Mouse (Mus musculus) kidney, adult 2 months (tissue): ENCODE measurements at regions not wholly inside any gene's neighbourhood (a gene's known extent, or its start where the extent isn't known, plus 50 kb on each side); places are given as distances from the start of the nearest gene placed in this dataset.

ENCODE experiments used
- DNase-seq: peaks from one replicate; pipeline ENCODE4 v3.0.0; 2021
- H3K27ac ChIP-seq: fragments of 200-500 bp; 2 replicates; pipeline ENCODE4 v1.5.1; 2012; ENCODE audit warnings: low read depth, low read length, control low read depth, inconsistent platforms; ENCODE audit not compliant: insufficient read depth
- H3K27me3 ChIP-seq: fragments of 200-500 bp; replicated peaks from 2 replicates; pipeline ENCODE4 v1.6.1; 2012; ENCODE audit warnings: mild to moderate bottlenecking, moderate library complexity, low read length, inconsistent platforms; ENCODE audit not compliant: control insufficient read depth, insufficient read depth
- H3K36me3 ChIP-seq: fragments of 200-500 bp; 2 replicates; pipeline ENCODE4 v1.6.1; 2012; ENCODE audit warnings: mild to moderate bottlenecking, moderate library complexity, low read length, inconsistent platforms; ENCODE audit not compliant: control insufficient read depth, insufficient read depth
- H3K4me1 ChIP-seq: fragments of 200-500 bp; 2 replicates; pipeline ENCODE4 v1.6.1; 2011; ENCODE audit warnings: low read length; ENCODE audit not compliant: control insufficient read depth, insufficient read depth
- H3K4me3 ChIP-seq: fragments of 200-500 bp; 2 replicates; pipeline ENCODE4 v1.5.1; 2011; ENCODE audit warnings: mild to moderate bottlenecking, low read depth, low read length, control low read depth; ENCODE audit not compliant: insufficient read depth
- CTCF ChIP-seq: fragments of 200-500 bp; conservative IDR thresholded peaks from 2 replicates; pipeline ENCODE4 v1.5.1; 2011; ENCODE audit warnings: low read depth, mild to moderate bottlenecking, control low read depth, low read length, moderate library complexity, mixed read lengths; ENCODE audit not compliant: insufficient read depth, insufficient read length
- POLR2A ChIP-seq: fragments of 200-500 bp; IDR thresholded peaks from one replicate; pipeline ENCODE4 v1.6.1; 2011; ENCODE audit warnings: low read depth, low read length, control low read depth
- WGBS: fragments of 180-500 bp; shearing (Covaris S2); methylation state at CpG from one replicate; pipeline ENCODE4 v1.1.7; 2018; 5-methylcytosine and 5-hydroxymethylcytosine counted together

GRCm38 (mm10) chr5:120339162-120339561 is 92.3 kb upstream of the Lhx5 start:
- no peak overlapping the region for H3K4me3 ChIP-seq
- TF ChIP-seq CTCF (no peak), POLR2A (no peak)

GRCm38 (mm10) chr5:120340696-120341231 is 90.7 kb upstream of the Lhx5 start:
- peak; percentile 4 for DNase-seq
- WGBS: 38% methylated on average over 3 of the region's 3 CpGs
- H3K27me3 ChIP-seq: no peaks in the 10 kb centered on the region
- H3K4me3 ChIP-seq: no peak overlapping the region
- no peak overlapping the region for H3K27ac ChIP-seq
- H3K4me1 ChIP-seq: no peaks in the 10 kb centered on the region
- H3K36me3 ChIP-seq: no peaks in the 10 kb centered on the region
- TF ChIP-seq POLR2A (no peak), CTCF (no peak)

More at GRCm38 (mm10) chr5:120339162-120339561, 92.3 kb upstream of the Lhx5 start:
- no peaks in the 10 kb centered on the region for H3K36me3 ChIP-seq
- DNase-seq: no peak
- WGBS: 91% methylated on average over 2 of the region's 2 CpGs
- no peaks in the 10 kb centered on the region for H3K4me1 ChIP-seq
- no peaks in the 10 kb centered on the region for H3K27me3 ChIP-seq
- H3K27ac ChIP-seq: no peak overlapping the region

- H3K27ac ChIP-seq: no peak overlapping the region
- no peaks in the 10 kb centered on the region for H3K27me3 ChIP-seq
- H3K4me3 ChIP-seq: no peak overlapping the region
- 82% methylated on average over 3 of the region's 3 CpGs for WGBS
- no peak for DNase-seq
- no peaks in the 10 kb centered on the region for H3K4me1 ChIP-seq
- TF ChIP-seq CTCF (no peak), POLR2A (no peak)
- no peaks in the 10 kb centered on the region for H3K36me3 ChIP-seq
Measured at GRCm38 (mm10) chr5:120350461-120350860, 81.0 kb upstream of the Lhx5 start.

GRCm38 (mm10) chr5:120351827-120352226 is 79.7 kb upstream of the Lhx5 start:
- no peaks in the 10 kb centered on the region for H3K27me3 ChIP-seq
- no peaks in the 10 kb centered on the region for H3K36me3 ChIP-seq
- WGBS: 63% methylated on average over 5 of the region's 5 CpGs
- H3K4me1 ChIP-seq: no peaks in the 10 kb centered on the region
- no peak overlapping the region for H3K4me3 ChIP-seq
- no peak overlapping the region for H3K27ac ChIP-seq
- TF ChIP-seq CTCF (no peak), POLR2A (no peak)
- DNase-seq: no peak

- no peaks in the 10 kb centered on the region for H3K4me1 ChIP-seq
- no peak for DNase-seq
- H3K27me3 ChIP-seq: no peaks in the 10 kb centered on the region
- no peak overlapping the region for H3K27ac ChIP-seq
- H3K4me3 ChIP-seq: no peak overlapping the region
- 41% methylated on average over 5 of the region's 5 CpGs for WGBS
- no peaks in the 10 kb centered on the region for H3K36me3 ChIP-seq
- no peak for TF ChIP-seq CTCF
- TF ChIP-seq POLR2A: no peak
Measured at GRCm38 (mm10) chr5:120353657-120354056, 77.8 kb upstream of the Lhx5 start.

GRCm38 (mm10) chr5:120356950-120357349 is 74.5 kb upstream of the Lhx5 start:
- Histone ChIP-seq H3K4me1 (no peaks in the 10 kb centered on the region), H3K4me3 (no peak overlapping the region), H3K27me3 (no peaks in the 10 kb centered on the region), H3K36me3 (no peaks in the 10 kb centered on the region), H3K27ac (no peak overlapping the region)
- WGBS: 77% methylated on average over 4 of the region's 4 CpGs
- TF ChIP-seq POLR2A: no peak
- no peak for TF ChIP-seq CTCF
- no peak for DNase-seq

GRCm38 (mm10) chr5:120358084-120358690 is 73.3 kb upstream of the Lhx5 start:
- H3K36me3 ChIP-seq: no peaks in the 10 kb centered on the region
- H3K4me3 ChIP-seq: no peak overlapping the region
- H3K27me3 ChIP-seq: no peaks in the 10 kb centered on the region
- no peak for TF ChIP-seq POLR2A
- no peak for TF ChIP-seq CTCF
- peak; percentile 1 for DNase-seq
- no peak overlapping the region for H3K27ac ChIP-seq
- H3K4me1 ChIP-seq: no peaks in the 10 kb centered on the region
- 14% methylated on average over 20 of the region's 20 CpGs for WGBS
